Mouse (Mus musculus) cerebellum, adult 9-10 months (tissue): ENCODE measurements at regions not wholly inside any gene's neighbourhood (a gene's known extent, or its start where the extent isn't known, plus 50 kb on each side); places are given as distances from the start of the nearest gene placed in this dataset.
"Not testable (repeated sequence)": the region's sequence is repeated elsewhere in the genome, so short reads cannot be mapped to it uniquely, and the experiment has no call there.

ENCODE experiments used
- DNase-seq: peaks from one replicate; pipeline ENCODE4 v3.0.0; 2022

DNA sequence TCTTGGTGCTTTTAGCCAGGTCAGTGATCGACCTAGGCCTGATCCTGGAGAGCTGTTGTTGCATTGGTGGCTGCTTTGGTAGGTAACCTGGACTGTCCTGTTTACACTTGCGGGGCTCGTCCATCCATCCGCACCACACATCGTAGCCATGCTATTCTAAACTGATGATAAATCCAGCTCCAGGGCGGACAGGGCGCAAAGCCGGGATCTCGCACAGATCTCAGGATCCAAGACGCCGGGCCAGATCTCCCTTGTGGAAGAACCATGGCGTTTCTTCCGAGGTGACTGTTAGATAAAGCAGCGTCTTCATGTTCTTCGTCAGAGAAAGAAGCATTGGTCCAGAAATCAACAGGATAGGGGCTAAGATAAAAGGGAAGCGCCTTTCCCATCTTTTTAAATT lies 115.6 kb downstream of the Sec16b start:
- DNase-seq = not testable (repeated sequence)

GRCm38 (mm10) chr1:157632586-157632985 lies 126.1 kb downstream of the Sec16b start:
- no peak for DNase-seq

DNA sequence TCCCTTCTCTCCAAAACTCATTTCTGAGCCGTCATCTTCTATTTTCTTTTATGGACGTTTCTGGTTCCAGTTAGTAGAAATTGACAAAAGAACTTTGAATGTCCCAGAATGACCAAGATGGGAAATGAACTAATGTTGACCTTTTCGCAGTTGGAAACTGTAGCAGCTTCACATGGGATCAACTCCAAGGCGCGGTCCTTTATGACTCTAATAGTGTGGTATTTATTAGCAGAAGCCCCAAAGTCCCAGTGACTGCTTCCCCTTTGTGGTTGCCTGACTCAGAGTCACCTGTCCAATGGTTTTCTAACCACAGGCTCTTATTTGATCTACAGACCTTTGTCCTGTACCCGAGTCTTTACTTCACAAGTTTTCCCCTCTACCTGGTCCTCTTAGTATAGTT lies 126.9 kb downstream of the Sec16b start:
- DNase-seq = no peak

- DNase-seq = peak; percentile 79
These were observed 129.2 kb downstream of the Sec16b start for GRCm38 (mm10) chr1:157635776-157636175.

DNA sequence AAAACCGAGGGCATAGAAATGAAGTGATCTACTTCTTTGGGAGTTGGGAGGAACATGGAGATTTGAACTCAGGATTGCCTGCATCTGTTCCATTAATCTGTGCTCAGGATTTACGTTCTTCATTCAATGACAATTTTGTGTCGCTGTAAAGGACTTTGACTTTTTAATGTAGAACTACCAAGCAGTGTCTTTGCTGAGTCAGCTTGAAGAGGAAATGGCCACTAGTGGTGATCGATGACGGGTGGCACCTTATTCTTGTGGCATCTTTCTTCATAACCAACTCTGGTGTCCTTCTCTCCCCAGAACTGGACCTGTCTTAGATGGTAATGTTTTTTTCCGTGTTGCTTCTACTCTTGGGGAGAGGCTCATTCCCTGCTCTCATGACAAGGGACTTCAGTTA lies 137.0 kb downstream of the Sec16b start:
- no peak for DNase-seq

- DNase-seq = no peak
These were observed 139.3 kb downstream of the Sec16b start for GRCm38 (mm10) chr1:157645682-157646421.

DNA sequence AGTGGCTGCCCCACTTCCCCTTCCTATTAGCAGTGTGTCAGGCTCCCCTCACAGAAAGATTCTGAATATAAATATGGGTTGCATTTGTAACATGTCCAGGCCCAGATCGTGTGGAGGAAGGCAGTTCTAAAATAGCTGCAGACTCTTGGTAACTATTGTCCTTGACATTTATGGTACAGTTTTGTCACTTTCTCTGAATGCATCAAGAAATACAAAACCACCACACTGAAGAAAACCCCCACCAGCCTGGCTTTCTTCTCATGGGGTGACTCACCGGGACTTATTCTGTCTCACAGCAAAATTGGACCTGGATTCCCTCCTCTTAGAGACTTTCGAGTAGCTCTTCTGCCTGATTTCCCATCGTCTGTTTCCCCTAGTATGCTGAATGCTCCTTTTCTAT lies 148.9 kb downstream of the Sec16b start:
- DNase-seq = no peak

GRCm38 (mm10) chr1:157669626-157670025 lies 163.1 kb downstream of the Sec16b start:
- no peak for DNase-seq

GRCm38 (mm10) chr1:157684356-157684755 lies 177.8 kb downstream of the Sec16b start:
- peak; percentile 67 for DNase-seq

DNA sequence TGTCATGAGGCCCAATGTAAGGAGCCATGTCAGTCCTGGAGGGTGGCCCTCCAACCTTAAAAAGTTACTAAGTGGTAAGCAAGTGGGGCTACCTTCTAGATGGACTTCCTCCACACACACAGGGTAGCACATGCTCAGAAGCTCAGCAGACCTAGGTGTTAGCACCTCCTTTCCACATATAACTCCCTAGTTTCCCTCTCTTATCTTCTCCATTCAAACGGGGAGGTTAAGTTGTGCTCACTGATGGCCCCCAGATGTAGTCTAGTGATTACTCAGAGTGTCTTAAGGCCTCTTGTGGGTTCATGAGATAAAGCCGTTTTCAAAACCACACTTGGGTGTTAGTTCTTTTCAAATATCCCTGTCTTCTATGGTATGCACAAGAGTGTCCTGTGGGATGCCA lies 188.7 kb downstream of the Sec16b start:
- DNase-seq = no peak

GRCm38 (mm10) chr1:157703639-157704038 lies 197.1 kb downstream of the Sec16b start:
- no peak for DNase-seq

DNA sequence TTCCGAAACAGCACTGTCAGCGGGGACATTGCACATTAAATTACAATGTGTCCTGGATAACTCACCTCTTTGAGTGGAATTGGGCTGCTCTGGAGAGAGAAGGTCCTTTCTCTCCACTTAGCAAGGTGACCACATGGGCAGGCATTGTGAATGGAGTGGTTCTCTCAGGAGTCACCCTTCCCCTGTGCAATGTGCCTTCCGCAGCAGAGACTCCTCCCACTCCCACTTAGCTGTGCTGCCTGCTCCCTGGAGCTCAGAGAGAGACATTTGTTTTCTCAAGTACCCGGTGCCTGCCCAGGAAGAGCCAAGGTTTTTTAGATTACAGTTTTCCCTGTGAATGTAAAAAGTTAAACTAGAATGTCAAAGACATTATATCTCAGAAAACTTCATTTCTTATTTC lies 198.8 kb downstream of the Sec16b start:
- no peak for DNase-seq

- no peak for DNase-seq
These were observed 200.7 kb downstream of the Sec16b start for GRCm38 (mm10) chr1:157707256-157707655.

GRCm38 (mm10) chr1:157709117-157709516 lies 202.6 kb downstream of the Sec16b start:
- no peak for DNase-seq

DNA sequence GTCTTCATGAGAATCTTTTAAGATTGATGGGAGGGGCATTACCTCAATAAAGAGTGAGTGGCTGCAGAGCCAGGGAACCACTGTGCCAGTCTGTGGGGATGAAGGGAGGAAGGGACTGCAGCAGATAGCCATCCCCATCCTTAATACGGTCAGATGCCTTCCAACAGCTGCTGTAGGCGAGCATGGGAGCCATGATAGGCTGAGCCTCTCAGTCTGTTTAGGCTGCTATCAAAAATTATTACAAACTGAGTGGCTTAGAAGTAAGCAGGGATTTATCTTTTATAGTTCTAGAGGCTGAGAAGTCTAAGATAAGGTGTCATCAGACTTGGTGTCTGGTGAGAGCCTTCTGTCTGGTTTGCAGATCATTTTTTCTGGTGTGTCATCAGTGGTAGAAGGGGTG lies 204.3 kb downstream of the Sec16b start:
- DNase-seq = no peak

- DNase-seq = no peak
These were observed 206.0 kb downstream of the Sec16b start for GRCm38 (mm10) chr1:157712519-157712918.

DNA sequence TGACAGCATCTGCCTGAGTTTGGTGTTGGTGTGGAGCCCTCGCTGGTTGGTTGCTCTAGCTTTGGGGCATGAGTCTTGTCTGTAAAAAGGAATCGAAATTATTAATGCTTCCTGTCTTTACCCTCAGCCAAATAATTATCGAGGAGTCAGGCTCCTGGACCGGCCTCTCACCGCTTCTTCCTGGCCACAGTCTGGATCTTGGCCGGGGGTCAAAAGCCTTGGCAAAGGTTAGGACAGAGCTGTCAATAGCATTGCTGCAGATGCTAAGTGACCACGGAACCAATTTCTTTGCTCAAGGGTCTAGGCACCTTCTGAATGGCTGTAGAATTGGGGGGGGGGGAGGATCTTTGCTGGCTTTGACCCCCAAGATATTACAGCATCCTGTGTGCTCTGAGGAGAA lies 207.3 kb downstream of the Sec16b start:
- peak; percentile 36 for DNase-seq

GRCm38 (mm10) chr1:157715632-157716031 lies 209.1 kb downstream of the Sec16b start:
- no peak for DNase-seq

DNA sequence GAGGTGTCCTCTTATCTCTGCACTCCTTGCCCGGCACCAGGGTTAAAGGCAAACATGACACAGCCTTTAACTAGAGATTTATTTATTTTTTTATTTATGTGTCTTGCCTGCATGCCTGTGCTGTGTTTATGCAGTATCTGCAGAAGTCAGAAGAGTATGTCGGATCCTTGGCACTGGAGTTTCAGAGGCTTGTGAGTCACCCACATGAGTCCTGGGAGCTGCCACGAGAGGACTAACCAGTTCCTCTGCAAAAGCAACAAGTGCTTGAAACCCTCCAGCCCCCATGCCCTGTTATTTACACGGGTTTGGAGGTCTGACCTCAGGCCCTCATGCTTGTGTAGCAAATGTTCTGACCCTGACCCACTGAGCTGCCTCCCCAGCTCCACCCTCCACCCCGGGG lies 210.6 kb downstream of the Sec16b start:
- DNase-seq = no peak

DNA sequence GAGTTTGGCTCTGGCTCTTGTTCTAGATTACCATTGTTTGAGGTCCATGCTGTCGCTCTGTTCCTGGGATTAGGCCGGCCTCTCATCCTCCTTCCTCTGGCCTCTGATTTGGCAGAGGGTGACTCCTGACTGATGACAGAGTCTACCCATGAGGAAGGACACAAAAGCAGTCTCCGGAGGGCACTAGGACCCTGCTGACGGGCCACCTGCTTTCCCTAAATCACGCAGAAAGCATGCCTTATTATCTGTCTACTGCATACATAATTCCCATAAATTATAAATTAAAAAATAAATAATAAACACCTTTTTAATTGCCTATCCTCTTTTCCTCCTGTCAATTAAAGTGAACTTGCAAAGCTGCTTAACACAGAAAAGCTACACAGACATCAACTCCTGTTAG lies 215.4 kb downstream of the Sec16b start:
- DNase-seq = no peak

DNA sequence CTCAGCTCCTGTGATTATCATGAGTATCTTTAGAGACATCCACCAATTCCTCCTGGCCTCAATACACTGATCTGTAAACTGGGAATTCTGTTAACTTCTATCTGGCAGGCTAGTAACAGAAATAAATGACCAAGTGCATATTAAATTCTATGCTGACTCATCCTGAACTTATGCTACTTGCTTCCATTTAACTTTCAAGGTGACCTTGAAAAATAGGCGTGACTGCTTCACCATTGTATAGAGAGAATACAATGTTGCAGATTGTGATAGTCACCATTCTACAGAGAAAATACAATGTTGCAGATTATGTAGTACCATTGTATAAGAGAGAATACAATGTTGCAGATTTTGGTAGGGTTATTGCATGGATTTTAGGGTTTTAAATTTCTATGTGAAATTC lies 224.6 kb downstream of the Sec16b start:
- DNase-seq = no peak

DNA sequence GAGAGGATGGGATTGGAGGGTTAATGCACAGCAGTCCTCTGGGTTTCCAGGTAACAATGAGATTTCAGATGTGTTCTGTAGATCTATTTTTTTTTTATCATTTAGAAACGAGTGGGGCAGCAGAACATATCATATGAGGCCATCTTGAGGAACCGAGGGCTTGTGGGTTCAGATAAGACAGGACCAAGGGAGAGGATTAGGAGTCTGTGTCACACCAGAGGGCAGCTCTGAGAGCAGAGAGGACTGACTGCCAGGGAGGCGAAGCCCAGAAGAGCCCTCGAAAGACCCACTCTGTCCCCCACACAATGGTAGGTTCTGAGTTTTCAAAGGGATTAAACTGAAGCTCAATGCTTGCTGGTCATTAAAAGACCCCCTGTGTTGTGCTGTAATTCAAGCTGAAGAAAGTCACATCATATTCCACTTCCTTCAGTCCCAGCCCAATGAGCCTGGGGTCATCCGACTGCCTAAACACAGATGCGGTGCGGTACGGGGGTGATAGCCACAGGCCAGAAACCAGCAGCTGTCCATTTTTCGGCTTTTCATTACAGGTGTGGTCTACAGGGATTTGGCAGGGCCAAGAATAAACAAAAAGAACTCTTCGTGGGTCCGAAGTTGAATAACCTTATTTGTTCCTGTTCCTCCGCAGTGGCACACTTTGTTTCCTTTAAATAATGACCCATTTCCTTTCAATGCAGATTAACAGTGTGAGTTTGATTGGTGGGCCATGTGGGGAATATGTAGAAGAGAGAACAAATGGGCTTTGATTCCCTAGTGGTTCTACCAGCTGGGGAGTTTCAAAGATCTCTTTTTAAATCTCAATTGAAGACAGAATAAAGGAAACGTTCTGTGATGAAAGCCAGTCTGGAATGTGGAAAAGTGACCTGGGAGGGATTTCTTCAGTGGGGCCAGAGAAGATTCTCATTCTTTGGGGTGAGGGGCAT lies 234.5 kb downstream of the Sec16b start:
- DNase-seq = no peak

DNA sequence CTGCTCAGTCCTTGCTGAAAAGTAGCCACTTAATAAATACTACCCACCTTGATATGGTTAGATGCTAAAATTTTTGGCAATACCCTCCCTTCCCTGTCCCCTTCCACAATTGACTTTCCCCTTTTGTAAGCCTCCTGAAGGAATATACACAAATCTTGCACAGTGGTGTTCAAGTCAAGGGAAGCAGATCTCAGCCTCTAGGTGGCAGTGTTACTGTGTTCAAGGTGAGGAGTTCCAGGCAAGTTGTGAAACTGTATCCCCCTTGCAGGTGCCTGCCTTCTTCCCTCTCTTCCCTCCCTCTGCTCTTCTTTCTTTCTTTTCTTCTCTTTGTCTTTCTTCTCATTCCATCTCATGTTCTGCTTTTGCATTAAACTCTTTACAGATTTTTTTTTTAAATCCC lies 239.1 kb downstream of the Sec16b start:
- peak; percentile 63 for DNase-seq

- DNase-seq = no peak
These were observed 248.6 kb downstream of the Sec16b start for GRCm38 (mm10) chr1:157755015-157755649.
